Mouse (Mus musculus): Measurements from ENCODE around the gene Fbxl17. TPM values are rescaled to one million over a fixed set of nuclear protein-coding genes. Genes with fewer than 3 reads are reported as not detected.
A peak's percentile ranks its signal among the peaks of the same experiment; 100 is the strongest.

Fbxl17 gene
- total and polyA plus RNA-seq, 3 experiments, result 8.2 to 9.9 (median 8.8) TPM

GRCm38 (mm10) chr17:63095017-63095416, 404.8 kb downstream of the Fbxl17 start:
- ATAC-seq (ENCODE audit: extremely low read depth, insufficient number of reproducible peaks, low FRiP score, poor library complexity, severe bottlenecking) (no peak), DNase-seq (ENCODE audit: low spot score) (no peak)
- Histone ChIP-seq H3K4me3 (ENCODE audit: low read depth, low read length) (no peak overlapping the region), H3K36me3 (replicated peaks) (peaks cover 2% of the 10 kb centered on the region), H3K27me3 (ENCODE audit: insufficient read depth, low read length) (no peaks in the 10 kb centered on the region), H3K4me1 (ENCODE audit: insufficient read depth, low read depth, low read length) (peaks cover 3% of the 10 kb centered on the region; the same call in 1 of the 2 replicates), H3K9me3 (replicated peaks) (no peaks in the 10 kb centered on the region)
- TF ChIP-seq TAL1 (conservative IDR thresholded peaks at IDR 0.05; ENCODE audit: low read depth, low read length) (no peak), GATA1 (IDR thresholded peaks at IDR 0.05; ENCODE audit: borderline replicate concordance, low read length) (no peak), POLR2AphosphoS5 (IDR thresholded peaks at IDR 0.05; ENCODE audit: insufficient replicate concordance, low read depth, low read length) (no peak), CTCF (IDR thresholded peaks at IDR 0.05; ENCODE audit: low read depth, low read length) (no peak), GATA2 (IDR thresholded peaks at IDR 0.05; ENCODE audit: borderline replicate concordance, low read depth, low read length) (no peak)

- DNase-seq (ENCODE audit: low spot score), result no peak
- Histone ChIP-seq H3K9me3 (replicated peaks) (no peaks in the 10 kb centered on the region), H3K27me3 (ENCODE audit: insufficient read depth, low read length) (no peaks in the 10 kb centered on the region), H3K36me3 (replicated peaks) (no peaks in the 10 kb centered on the region), H3K4me3 (ENCODE audit: low read depth, low read length) (no peak overlapping the region), H3K4me1 (ENCODE audit: insufficient read depth, low read depth, low read length) (peaks cover 3% of the 10 kb centered on the region; the same call in 1 of the 2 replicates)
- TF ChIP-seq GATA2 (IDR thresholded peaks at IDR 0.05; ENCODE audit: borderline replicate concordance, low read depth, low read length) (no peak), CTCF (IDR thresholded peaks at IDR 0.05; ENCODE audit: low read depth, low read length) (no peak), GATA1 (IDR thresholded peaks at IDR 0.05; ENCODE audit: borderline replicate concordance, low read length) (no peak)
- no peak for ATAC-seq (ENCODE audit: extremely low read depth, insufficient number of reproducible peaks, low FRiP score, poor library complexity, severe bottlenecking)
Observed at GRCm38 (mm10) chr17:63093184-63093583, 406.6 kb downstream of the Fbxl17 start.

DNA sequence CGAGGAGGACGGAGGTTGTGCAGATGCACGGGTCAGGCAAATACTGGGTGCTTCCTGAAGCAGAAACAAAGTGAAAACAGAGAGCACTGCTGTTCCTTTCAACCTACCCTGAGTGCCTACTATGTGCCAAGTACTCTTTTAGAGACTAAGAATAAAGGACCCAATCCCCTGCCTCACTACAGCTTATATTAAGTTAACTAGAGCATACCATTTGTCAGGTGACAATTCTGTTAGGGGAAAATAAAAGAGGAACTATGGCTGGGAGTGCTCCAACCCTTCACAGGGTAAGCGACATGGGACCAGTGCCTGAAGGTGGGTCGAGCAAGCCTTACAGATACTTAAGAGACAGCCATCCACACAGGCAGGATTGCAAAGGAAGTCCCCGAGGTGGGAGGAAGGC, 407.0 kb downstream of the Fbxl17 start:
- peaks cover 3% of the 10 kb centered on the region; the same call in 1 of the 2 replicates for H3K4me1 ChIP-seq (ENCODE audit: insufficient read depth, low read depth, low read length)
- no peaks in the 10 kb centered on the region for H3K27me3 ChIP-seq (ENCODE audit: insufficient read depth, low read length)
- H3K36me3 ChIP-seq (replicated peaks), result no peaks in the 10 kb centered on the region
- ATAC-seq (ENCODE audit: extremely low read depth, insufficient number of reproducible peaks, low FRiP score, poor library complexity, severe bottlenecking) (peak; percentile 45; the same call in 1 of the 2 replicates), DNase-seq (ENCODE audit: low spot score) (no peak)
- TF ChIP-seq TAL1 (conservative IDR thresholded peaks at IDR 0.05; ENCODE audit: low read depth, low read length) (no peak), GATA2 (IDR thresholded peaks at IDR 0.05; ENCODE audit: borderline replicate concordance, low read depth, low read length) (no peak), POLR2AphosphoS5 (IDR thresholded peaks at IDR 0.05; ENCODE audit: insufficient replicate concordance, low read depth, low read length) (no peak), GATA1 (IDR thresholded peaks at IDR 0.05; ENCODE audit: borderline replicate concordance, low read length) (no peak), CTCF (IDR thresholded peaks at IDR 0.05; ENCODE audit: low read depth, low read length) (no peak)
- H3K9me3 ChIP-seq (replicated peaks), result no peaks in the 10 kb centered on the region
- H3K4me3 ChIP-seq (ENCODE audit: low read depth, low read length), result no peak overlapping the region

- Histone ChIP-seq H3K27me3 (ENCODE audit: insufficient read depth, low read length) (no peaks in the 10 kb centered on the region), H3K9me3 (replicated peaks) (no peaks in the 10 kb centered on the region), H3K36me3 (replicated peaks) (no peaks in the 10 kb centered on the region), H3K4me1 (ENCODE audit: insufficient read depth, low read depth, low read length) (peaks cover 3% of the 10 kb centered on the region; the same call in 1 of the 2 replicates), H3K4me3 (ENCODE audit: low read depth, low read length) (no peak overlapping the region)
- TF ChIP-seq GATA2 (IDR thresholded peaks at IDR 0.05; ENCODE audit: borderline replicate concordance, low read depth, low read length) (no peak), GATA1 (IDR thresholded peaks at IDR 0.05; ENCODE audit: borderline replicate concordance, low read length) (no peak), POLR2AphosphoS5 (IDR thresholded peaks at IDR 0.05; ENCODE audit: insufficient replicate concordance, low read depth, low read length) (no peak), TAL1 (conservative IDR thresholded peaks at IDR 0.05; ENCODE audit: low read depth, low read length) (no peak), CTCF (IDR thresholded peaks at IDR 0.05; ENCODE audit: low read depth, low read length) (no peak)
- ATAC-seq (ENCODE audit: extremely low read depth, insufficient number of reproducible peaks, low FRiP score, poor library complexity, severe bottlenecking) (no peak), DNase-seq (ENCODE audit: low spot score) (no peak)
Observed at GRCm38 (mm10) chr17:63090112-63090511, 409.7 kb downstream of the Fbxl17 start.

DNA sequence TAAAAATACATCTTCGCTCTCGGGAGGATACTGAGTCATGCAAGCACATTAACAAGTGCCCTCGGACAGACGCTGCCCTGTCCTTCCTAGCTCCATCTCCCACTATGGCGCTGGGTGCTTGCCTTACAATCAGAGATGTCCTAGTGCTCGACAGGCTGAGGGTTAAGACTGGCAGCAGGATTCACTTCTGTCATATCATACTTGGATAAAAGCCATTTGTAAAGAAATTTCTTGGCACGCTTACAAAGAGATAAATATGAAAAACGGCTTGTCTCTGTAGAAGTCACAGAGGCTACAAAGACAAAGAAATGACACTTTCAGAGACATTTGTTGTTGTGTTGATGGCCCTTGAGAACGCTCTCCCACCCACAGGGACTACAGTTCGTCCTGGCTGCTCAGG, 412.6 kb downstream of the Fbxl17 start:
- Histone ChIP-seq H3K4me1 (ENCODE audit: insufficient read depth, low read depth, low read length) (no peaks in the 10 kb centered on the region), H3K27me3 (ENCODE audit: insufficient read depth, low read length) (no peaks in the 10 kb centered on the region), H3K9me3 (replicated peaks) (no peaks in the 10 kb centered on the region), H3K4me3 (ENCODE audit: low read depth, low read length) (no peak overlapping the region), H3K36me3 (replicated peaks) (no peaks in the 10 kb centered on the region)
- ATAC-seq (ENCODE audit: extremely low read depth, insufficient number of reproducible peaks, low FRiP score, poor library complexity, severe bottlenecking), result no peak
- no peak for TF ChIP-seq GATA1 (IDR thresholded peaks at IDR 0.05; ENCODE audit: borderline replicate concordance, low read length)
- no peak for TF ChIP-seq TAL1 (conservative IDR thresholded peaks at IDR 0.05; ENCODE audit: low read depth, low read length)
- TF ChIP-seq POLR2AphosphoS5 (IDR thresholded peaks at IDR 0.05; ENCODE audit: insufficient replicate concordance, low read depth, low read length), result no peak
- TF ChIP-seq CTCF (IDR thresholded peaks at IDR 0.05; ENCODE audit: low read depth, low read length), result no peak
- TF ChIP-seq GATA2 (IDR thresholded peaks at IDR 0.05; ENCODE audit: borderline replicate concordance, low read depth, low read length), result no peak
- DNase-seq (ENCODE audit: low spot score), result no peak

- Histone ChIP-seq H3K9me3 (replicated peaks) (no peaks in the 10 kb centered on the region), H3K4me1 (ENCODE audit: insufficient read depth, low read depth, low read length) (no peaks in the 10 kb centered on the region), H3K27me3 (ENCODE audit: insufficient read depth, low read length) (no peaks in the 10 kb centered on the region), H3K4me3 (ENCODE audit: low read depth, low read length) (no peak overlapping the region), H3K36me3 (replicated peaks) (no peaks in the 10 kb centered on the region)
- DNase-seq (ENCODE audit: low spot score) (no peak), ATAC-seq (ENCODE audit: extremely low read depth, insufficient number of reproducible peaks, low FRiP score, poor library complexity, severe bottlenecking) (no peak)
- TF ChIP-seq POLR2AphosphoS5 (IDR thresholded peaks at IDR 0.05; ENCODE audit: insufficient replicate concordance, low read depth, low read length), result no peak
- no peak for TF ChIP-seq GATA1 (IDR thresholded peaks at IDR 0.05; ENCODE audit: borderline replicate concordance, low read length)
- TF ChIP-seq GATA2 (IDR thresholded peaks at IDR 0.05; ENCODE audit: borderline replicate concordance, low read depth, low read length), result no peak
- TF ChIP-seq CTCF (IDR thresholded peaks at IDR 0.05; ENCODE audit: low read depth, low read length), result no peak
- TF ChIP-seq TAL1 (conservative IDR thresholded peaks at IDR 0.05; ENCODE audit: low read depth, low read length), result no peak
Observed at GRCm38 (mm10) chr17:63086526-63086925, 413.3 kb downstream of the Fbxl17 start.
